ENCODE assay signal across 8 mouse cellular contexts in genomic region chr7:126066777-126067176, GRCm38 (mm10). TPM values are rescaled to one million over a fixed set of nuclear protein-coding genes. Genes with fewer than 3 reads are reported as not detected.
DNase-seq lines count a peak whose midpoint lies in the region; ATAC-seq lines count a peak whose summit lies in the region.

No protein-coding gene starts in this region.

- H3K27ac ChIP-seq in hindbrain, embryonic 14.5 days, result no peak overlapping the region
- H3K27ac ChIP-seq in hindbrain, embryonic 11.5 days (ENCODE audit: low read depth, low read length), result no peak overlapping the region

- intact Hi-C loops in heart, postnatal 36 days (cut with DNase I), result no loop called here

- peak; percentile 68 for DNase-seq in hindbrain, embryonic 14.5 days (ENCODE audit: low spot score)
- DNase-seq in hindbrain, embryonic 11.5 days (ENCODE audit: low spot score), result no peak
- peak; percentile 74 for DNase-seq in Muller cell, postnatal 12 days (ENCODE audit: inconsistent ontology term)
- DNase-seq in cerebellum, postnatal 10 days, result peak; percentile 76 to 82
- DNase-seq in heart, postnatal 36 days, result peak; percentile 63 to 73
- DNase-seq in right cerebral cortex, postnatal 4 days, result peak; percentile 73
- DNase-seq in thymus, postnatal 10 days (ENCODE audit: low spot score in 2 of 2), result no peak
- no peak for DNase-seq in spleen, adult 12 weeks (ENCODE audit: low spot score)

- no peak overlapping the region for H3K4me2 ChIP-seq in hindbrain, embryonic 14.5 days (replicated peaks)
- H3K4me2 ChIP-seq in hindbrain, embryonic 11.5 days (replicated peaks; ENCODE audit: low read depth, low read length), result no peak overlapping the region

- H3K4me1 ChIP-seq in hindbrain, embryonic 14.5 days (replicated peaks; ENCODE audit: control insufficient read depth, insufficient read depth, low read length), result peaks cover 5% of the 10 kb centered on the region; the same call in 1 of the 2 replicates
- no peaks in the 10 kb centered on the region for H3K4me1 ChIP-seq in hindbrain, embryonic 11.5 days (replicated peaks; ENCODE audit: control insufficient read depth, insufficient read depth, low read length)

- H3K9ac ChIP-seq in hindbrain, embryonic 14.5 days, result no peak overlapping the region
- no peak overlapping the region for H3K9ac ChIP-seq in hindbrain, embryonic 11.5 days (ENCODE audit: low read depth, low read length)

- H3K36me3 ChIP-seq in hindbrain, embryonic 14.5 days (replicated peaks; ENCODE audit: control insufficient read depth, insufficient read depth), result no peaks in the 10 kb centered on the region
- no peaks in the 10 kb centered on the region for H3K36me3 ChIP-seq in hindbrain, embryonic 11.5 days (ENCODE audit: control insufficient read depth, insufficient read depth, low read length)

- 48% methylated on average over 14 of the region's 14 CpGs for WGBS in hindbrain, embryonic 14.5 days
- 69% methylated on average over 14 of the region's 14 CpGs for WGBS in hindbrain, embryonic 11.5 days

- no peaks in the 10 kb centered on the region for H3K9me3 ChIP-seq in hindbrain, embryonic 14.5 days (ENCODE audit: control insufficient read depth, low read length)
- H3K9me3 ChIP-seq in hindbrain, embryonic 11.5 days (ENCODE audit: control insufficient read depth, low read length), result no peaks in the 10 kb centered on the region

- peak; percentile 27; the same call in 1 of the 2 replicates for ATAC-seq in hindbrain, embryonic 14.5 days (ENCODE audit: low FRiP score)
- no peak for ATAC-seq in hindbrain, embryonic 11.5 days (ENCODE audit: low FRiP score)

- no peaks in the 10 kb centered on the region for H3K27me3 ChIP-seq in hindbrain, embryonic 14.5 days (ENCODE audit: control insufficient read depth, insufficient read depth, low read length)
- H3K27me3 ChIP-seq in hindbrain, embryonic 11.5 days (ENCODE audit: control insufficient read depth, insufficient read depth, low read length), result no peaks in the 10 kb centered on the region

- no peak overlapping the region for H3K4me3 ChIP-seq in hindbrain, embryonic 14.5 days (replicated peaks; ENCODE audit: low read length)
- H3K4me3 ChIP-seq in hindbrain, embryonic 11.5 days (ENCODE audit: low read depth, low read length), result no peak overlapping the region

RNA-seq across cellular contexts. Expression of gene Gsg1l, which starts 15.4 kb away (rescaled TPM):
- polyA plus RNA-seq in hindbrain, embryonic 14.5 days (2014; fragmentation: Nextera tagmentation; extraction: Ambion mirVana), result 11.2 and 16.2 TPM in 2 replicates
- polyA plus RNA-seq in hindbrain, embryonic 11.5 days (2014; fragmentation: Nextera tagmentation; extraction: Ambion mirVana), result 2.7 and 4.6 TPM in 2 replicates
- 10 to 100 TPM in 1 of 2 experiments, 1 to 10 TPM in 1; 7.1 to 10.6 TPM for total RNA-seq in heart, postnatal 36 days (2021)

Comparison
In these comparisons a context has a peak if more than half of its experiments do, and no peak if none do; other contexts are left out.
1. DNase-seq: peak in hindbrain, embryonic 14.5 days (single experiment), Muller cell, postnatal 12 days (single experiment), cerebellum, postnatal 10 days (2 of 2), heart, postnatal 36 days (2 of 2) and right cerebral cortex, postnatal 4 days (single experiment); none in hindbrain, embryonic 11.5 days (single experiment), thymus, postnatal 10 days (0 of 2) and spleen, adult 12 weeks (single experiment).